Mouse (Mus musculus) midbrain, embryonic 11.5 days (tissue): ENCODE measurements at regions not wholly inside any gene's neighbourhood (a gene's known extent, or its start where the extent isn't known, plus 50 kb on each side); places are given as distances from the start of the nearest gene placed in this dataset.

Source experiments
- ATAC-seq: fragments of 200-750 bp; cut with Nextera tagmentation; 2 replicates; pipeline ENCODE4 v1.8.0; 2017; ENCODE audit warnings: moderate TSS enrichment, moderate library complexity; ENCODE audit not compliant: low FRiP score
- DNase-seq: peaks from one replicate; pipeline ENCODE4 v3.0.0; 2015; ENCODE audit warnings: low spot score; ENCODE audit errors: missing footprints
- H3K27ac ChIP-seq: fragments of 300-500 bp; sonication (generic); 2 replicates; pipeline ENCODE4 v1.5.1; 2014; ENCODE audit warnings: low read depth, low read length
- H3K27me3 ChIP-seq: fragments of 300-500 bp; sonication (generic); 2 replicates; pipeline ENCODE4 v1.6.1; 2014; ENCODE audit warnings: mild to moderate bottlenecking, low read length, moderate library complexity, mixed read lengths; ENCODE audit not compliant: control insufficient read depth, insufficient read depth
- H3K36me3 ChIP-seq: fragments of 300-500 bp; sonication (generic); 2 replicates; pipeline ENCODE4 v1.6.1; 2014; ENCODE audit warnings: mild to moderate bottlenecking, low read length, moderate library complexity, mixed read lengths; ENCODE audit not compliant: control insufficient read depth, insufficient read depth
- H3K4me1 ChIP-seq: fragments of 300-500 bp; sonication (generic); 2 replicates; pipeline ENCODE4 v1.6.1; 2014; ENCODE audit warnings: low read length; ENCODE audit not compliant: control insufficient read depth, insufficient read depth
- H3K4me2 ChIP-seq: fragments of 300-500 bp; sonication (generic); 2 replicates; pipeline ENCODE4 v1.6.1; 2014; ENCODE audit warnings: mild to moderate bottlenecking, moderate library complexity
- H3K4me3 ChIP-seq: fragments of 300-500 bp; sonication (generic); 2 replicates; pipeline ENCODE4 v1.5.1; 2014; ENCODE audit warnings: low read depth, low read length
- H3K9ac ChIP-seq: fragments of 300-500 bp; sonication (generic); 2 replicates; pipeline ENCODE4 v1.6.1; 2014; ENCODE audit warnings: low read length
- H3K9me3 ChIP-seq: fragments of 300-500 bp; sonication (generic); 2 replicates; pipeline ENCODE4 v1.6.1; 2016; ENCODE audit warnings: low read length; ENCODE audit not compliant: control insufficient read depth
- WGBS: fragments of 180-500 bp; shearing (Covaris S2); extraction: QIAGEN DNeasy Blood & Tissue Kit; methylation state at CpG from one replicate; pipeline ENCODE4 v1.1.7; 2014; 5-methylcytosine and 5-hydroxymethylcytosine counted together

GRCm38 (mm10) chr2:180830607-180831006 lies 53.9 kb upstream of the Bhlhe23 start:
- Histone ChIP-seq H3K36me3 (no peaks in the 10 kb centered on the region), H3K4me3 (no peak overlapping the region), H3K9me3 (no peaks in the 10 kb centered on the region), H3K4me1 (no peaks in the 10 kb centered on the region), H3K27me3 (no peaks in the 10 kb centered on the region), H3K27ac (no peak overlapping the region), H3K4me2 (no peak overlapping the region), H3K9ac (no peak overlapping the region)
- no peak for DNase-seq
- no peak for ATAC-seq
- WGBS, result 63% methylated on average over 2 of the region's 2 CpGs

DNA sequence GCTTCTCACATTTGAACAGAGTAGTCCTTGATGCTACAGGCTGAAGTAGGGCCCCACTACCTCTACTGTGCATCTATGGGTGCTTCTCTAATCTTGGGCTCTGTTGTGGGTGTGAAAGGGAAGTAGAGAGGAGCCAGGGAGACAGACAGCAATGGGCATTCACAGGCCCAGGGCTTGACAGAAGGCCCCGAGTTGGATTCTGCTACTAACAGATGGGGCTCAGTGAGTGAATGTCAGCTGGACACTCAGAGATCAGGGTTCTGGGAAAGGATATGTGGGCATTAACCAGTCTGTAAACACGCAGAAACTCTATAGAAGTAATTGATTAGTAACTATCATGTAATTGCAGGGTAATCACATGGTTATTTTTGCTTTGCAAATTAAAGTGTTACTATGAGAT lies 51.4 kb upstream of the Bhlhe23 start:
- H3K27ac ChIP-seq, result no peak overlapping the region
- whole genome bisulfite sequencing, result 70% methylated on average over 2 of the region's 2 CpGs
- no peaks in the 10 kb centered on the region for H3K27me3 ChIP-seq
- H3K4me3 ChIP-seq, result no peak overlapping the region
- H3K9me3 ChIP-seq, result no peaks in the 10 kb centered on the region
- no peak for DNase-seq
- ATAC-seq, result no peak
- no peaks in the 10 kb centered on the region for H3K4me1 ChIP-seq
- H3K4me2 ChIP-seq, result no peak overlapping the region
- no peaks in the 10 kb centered on the region for H3K36me3 ChIP-seq
- no peak overlapping the region for H3K9ac ChIP-seq

GRCm38 (mm10) chr2:180826742-180827141 lies 50.0 kb upstream of the Bhlhe23 start:
- Histone ChIP-seq H3K27me3 (no peaks in the 10 kb centered on the region), H3K4me3 (no peak overlapping the region), H3K9me3 (no peaks in the 10 kb centered on the region), H3K36me3 (no peaks in the 10 kb centered on the region), H3K4me1 (no peaks in the 10 kb centered on the region), H3K27ac (no peak overlapping the region), H3K9ac (no peak overlapping the region), H3K4me2 (no peak overlapping the region)
- DNase-seq, result no peak
- ATAC-seq, result no peak
- whole genome bisulfite sequencing, result 92% methylated on average over 1 of the region's 1 CpGs
